Comparison of ENCODE assay signal across 8 mouse cellular contexts in genomic region chr9:27300188-27300691, GRCm38 (mm10). TPM values are rescaled to one million over a fixed set of nuclear protein-coding genes. Genes with fewer than 3 reads are reported as not detected.
A peak's percentile ranks its signal among the peaks of the same experiment; 100 is the strongest.
DNase-seq lines count a peak whose midpoint lies in the region.

No protein-coding gene starts in this region.

- no peak overlapping the region for H3K27ac ChIP-seq in brown adipose tissue, adult 24 weeks (replicated peaks; ENCODE audit: low read depth, low read length)

- no peaks in the 10 kb centered on the region for H3K4me1 ChIP-seq in brown adipose tissue, adult 24 weeks (ENCODE audit: control insufficient read depth, insufficient read depth, insufficient read length, low read length)

- peak; percentile 18 for DNase-seq in gastrocnemius, postnatal 10 days
- DNase-seq in gastrocnemius, adult 18-20 months (ENCODE audit: low spot score) = no peak
- peak; percentile 17 to 22 for DNase-seq in heart, adult 9 months (ENCODE audit: low spot score in 2 of 2)
- peak; percentile 13 for DNase-seq in kidney, adult 9 months
- DNase-seq in lung, postnatal 36 days = peak; percentile 24
- peak; percentile 65 for DNase-seq in testis, postnatal 10 days (ENCODE audit: low spot score)
- DNase-seq in frontal cortex, postnatal 10 days (ENCODE audit: low spot score in 2 of 2) = no peak

- H3K4me3 ChIP-seq in brown adipose tissue, adult 24 weeks (ENCODE audit: insufficient read depth, low read depth, low read length) = peak overlapping the region; percentile 50

RNA-seq across cellular contexts. Expression of gene Igsf9b, which starts 1.2 kb away (rescaled TPM):
- total RNA-seq in gastrocnemius, postnatal 10 days (2021) = 1 to 10 TPM; 4.6 to 7.4 TPM
- 1 to 10 TPM in 1 of 2 experiments, under 1 TPM in 1; 0.78 to 1.4 TPM for total RNA-seq in gastrocnemius, adult 18-20 months (2021)
- not detected in 2 replicates for polyA plus RNA-seq in brown adipose tissue, adult 24 weeks (2012; ENCODE audit: insufficient read depth, insufficient read length, missing spikeins)

Comparison
In these comparisons a context has a peak if more than half of its experiments do, and no peak if none do; other contexts are left out.
1. DNase-seq: peak in gastrocnemius, postnatal 10 days (single experiment), heart, adult 9 months (2 of 2), kidney, adult 9 months (single experiment), lung, postnatal 36 days (single experiment) and testis, postnatal 10 days (single experiment); none in gastrocnemius, adult 18-20 months (single experiment) and frontal cortex, postnatal 10 days (0 of 2).